Mouse (Mus musculus) midbrain, embryonic 11.5 days (tissue): ENCODE measurements around the gene Tinf2. TPM values are rescaled to one million over a fixed set of nuclear protein-coding genes. Genes with fewer than 3 reads are reported as not detected.

Experiments used
- ATAC-seq: fragments of 200-750 bp; cut with Nextera tagmentation; 2 replicates; pipeline ENCODE4 v1.8.0; 2017; ENCODE audit warnings: moderate TSS enrichment, moderate library complexity; ENCODE audit not compliant: low FRiP score
- DNase-seq: peaks from one replicate; pipeline ENCODE4 v3.0.0; 2015; ENCODE audit warnings: low spot score; ENCODE audit errors: missing footprints
- H3K27ac ChIP-seq: fragments of 300-500 bp; sonication (generic); 2 replicates; pipeline ENCODE4 v1.5.1; 2014; ENCODE audit warnings: low read depth, low read length
- H3K27me3 ChIP-seq: fragments of 300-500 bp; sonication (generic); 2 replicates; pipeline ENCODE4 v1.6.1; 2014; ENCODE audit warnings: mild to moderate bottlenecking, low read length, moderate library complexity, mixed read lengths; ENCODE audit not compliant: control insufficient read depth, insufficient read depth
- H3K36me3 ChIP-seq: fragments of 300-500 bp; sonication (generic); 2 replicates; pipeline ENCODE4 v1.6.1; 2014; ENCODE audit warnings: mild to moderate bottlenecking, low read length, moderate library complexity, mixed read lengths; ENCODE audit not compliant: control insufficient read depth, insufficient read depth
- H3K4me1 ChIP-seq: fragments of 300-500 bp; sonication (generic); 2 replicates; pipeline ENCODE4 v1.6.1; 2014; ENCODE audit warnings: low read length; ENCODE audit not compliant: control insufficient read depth, insufficient read depth
- H3K4me2 ChIP-seq: fragments of 300-500 bp; sonication (generic); 2 replicates; pipeline ENCODE4 v1.6.1; 2014; ENCODE audit warnings: mild to moderate bottlenecking, moderate library complexity
- H3K4me3 ChIP-seq: fragments of 300-500 bp; sonication (generic); 2 replicates; pipeline ENCODE4 v1.5.1; 2014; ENCODE audit warnings: low read depth, low read length
- H3K9ac ChIP-seq: fragments of 300-500 bp; sonication (generic); 2 replicates; pipeline ENCODE4 v1.6.1; 2014; ENCODE audit warnings: low read length
- H3K9me3 ChIP-seq: fragments of 300-500 bp; sonication (generic); 2 replicates; pipeline ENCODE4 v1.6.1; 2016; ENCODE audit warnings: low read length; ENCODE audit not compliant: control insufficient read depth
- WGBS: fragments of 180-500 bp; shearing (Covaris S2); extraction: QIAGEN DNeasy Blood & Tissue Kit; methylation state at CpG from one replicate; pipeline ENCODE4 v1.1.7; 2014; 5-methylcytosine and 5-hydroxymethylcytosine counted together
- polyA plus RNA-seq: library from polyadenylated mRNA; unstranded; fragments of >200 nt; fragmentation: Nextera tagmentation; extraction: Ambion mirVana; gene quantifications from 2 replicates; pipeline ENCODE4 v1.2.1, GENCODE M21; 2014

Tinf2 gene
- polyA plus RNA-seq, 1 experiment from 2014 or later, result 62.6 TPM

- no peaks in the 10 kb centered on the region for H3K9me3 ChIP-seq
- H3K27me3 ChIP-seq, result no peaks in the 10 kb centered on the region
- 4% methylated on average over 23 of the region's 23 CpGs for WGBS
- ATAC-seq (peak; percentile 79), DNase-seq (no peak)
- peaks cover 26% of the 10 kb centered on the region for H3K36me3 ChIP-seq
- H3K4me2 ChIP-seq, result peak overlapping the region; percentile 96
- H3K4me1 ChIP-seq, result peaks cover 13% of the 10 kb centered on the region
- H3K27ac ChIP-seq, result peak overlapping the region; percentile 55; the same call in 1 of the 2 replicates
- H3K4me3 ChIP-seq, result peak overlapping the region; percentile 61
- H3K9ac ChIP-seq, result peak overlapping the region; percentile 78
Observed at GRCm38 (mm10) chr14:55634874-55635522, 46.6 kb downstream of the Tinf2 start.

GRCm38 (mm10) chr14:55629312-55629711, 52.3 kb downstream of the Tinf2 start:
- no peak overlapping the region for H3K9ac ChIP-seq
- peaks cover 41% of the 10 kb centered on the region for H3K36me3 ChIP-seq
- no peaks in the 10 kb centered on the region for H3K9me3 ChIP-seq
- 57% methylated on average over 5 of the region's 5 CpGs for WGBS
- H3K27me3 ChIP-seq, result no peaks in the 10 kb centered on the region
- H3K4me2 ChIP-seq, result no peak overlapping the region
- H3K4me1 ChIP-seq, result peaks cover 2% of the 10 kb centered on the region; the same call in 1 of the 2 replicates
- no peak overlapping the region for H3K27ac ChIP-seq
- DNase-seq (peak; percentile 88), ATAC-seq (no peak)
- H3K4me3 ChIP-seq, result no peak overlapping the region

DNA sequence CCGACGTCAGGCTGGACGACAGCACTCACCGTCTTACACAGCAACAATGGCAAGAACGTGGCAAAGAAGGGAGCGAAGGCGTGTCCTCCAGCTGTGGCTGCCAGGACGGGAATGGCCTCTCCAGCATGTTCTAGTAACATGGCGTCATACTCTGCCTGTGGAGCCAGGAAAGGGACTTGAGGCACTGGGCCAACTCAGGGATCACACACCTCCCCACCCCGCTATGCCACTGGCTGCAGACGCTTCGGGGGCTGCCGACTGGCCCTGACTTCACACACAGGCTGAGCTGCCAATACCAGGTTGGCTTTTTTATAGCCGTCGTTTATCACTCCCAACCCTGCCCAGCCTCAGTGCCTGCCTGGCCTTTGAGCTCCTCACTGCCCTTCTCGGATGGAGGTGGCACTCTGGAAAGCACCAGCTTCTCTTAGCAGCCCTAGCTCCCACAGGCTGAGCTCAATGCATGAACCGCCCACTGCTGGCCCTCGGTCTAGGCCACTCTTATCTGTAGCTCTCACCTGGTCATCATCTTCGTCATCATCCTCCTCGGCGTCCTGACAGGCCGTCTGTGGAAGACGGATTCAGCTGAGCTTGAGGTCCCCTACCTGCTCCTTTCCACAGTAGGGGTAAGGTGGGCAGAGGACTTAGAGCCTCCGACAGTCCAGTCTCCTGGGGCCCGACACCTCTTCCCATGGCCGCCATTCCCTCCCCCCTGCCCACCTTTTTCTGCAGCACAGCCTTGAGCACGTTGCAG, 53.4 kb downstream of the Tinf2 start:
- DNase-seq (peak; percentile 61), ATAC-seq (0 out of 2 replicates have a peak, but pooled peaks have one; percentile 6)
- no peak overlapping the region for H3K27ac ChIP-seq
- no peaks in the 10 kb centered on the region for H3K4me1 ChIP-seq
- H3K27me3 ChIP-seq, result no peaks in the 10 kb centered on the region
- no peak overlapping the region for H3K9ac ChIP-seq
- H3K36me3 ChIP-seq, result peaks cover 39% of the 10 kb centered on the region
- H3K9me3 ChIP-seq, result no peaks in the 10 kb centered on the region
- 94% methylated on average over 27 of the region's 27 CpGs for WGBS
- H3K4me2 ChIP-seq, result no peak overlapping the region
- no peak overlapping the region for H3K4me3 ChIP-seq

Other genes with a start within 250 kb of the Tinf2 start
- gene Dhrs4, start 203.1 kb downstream of the Tinf2 start, polyA plus RNA-seq, result 33.9 and 34.8 TPM in 2 replicates
- gene Carmil3, start 191.2 kb downstream of the Tinf2 start, polyA plus RNA-seq, result 8.6 and 9.7 TPM in 2 replicates
- gene Cpne6, start 171.4 kb downstream of the Tinf2 start, polyA plus RNA-seq, result 0.23 and 0.26 TPM in 2 replicates
- gene Nrl, start 156.8 kb downstream of the Tinf2 start, polyA plus RNA-seq, result not detected in 2 replicates
- 10.0 and 10.7 TPM in 2 replicates for gene Pck2, start 141.6 kb downstream of the Tinf2 start, polyA plus RNA-seq
- 76.4 and 85.4 TPM in 2 replicates for gene Dcaf11, start 121.8 kb downstream of the Tinf2 start, polyA plus RNA-seq
- 0.92 TPM in 1 of 2 replicates, not detected in the other for gene A730061H03Rik, start 121.4 kb downstream of the Tinf2 start, polyA plus RNA-seq
- gene Fitm1, start 106.2 kb downstream of the Tinf2 start, polyA plus RNA-seq, result not detected in 2 replicates
- gene Psme1, start 103.7 kb downstream of the Tinf2 start, polyA plus RNA-seq, result 111 and 114 TPM in 2 replicates
- gene Emc9, start 96.5 kb downstream of the Tinf2 start, polyA plus RNA-seq, result 8.1 and 8.4 TPM in 2 replicates
- gene Psme2, start 90.7 kb downstream of the Tinf2 start, polyA plus RNA-seq, result 189 and 202 TPM in 2 replicates
- 8.2 and 9.8 TPM in 2 replicates for gene Rnf31, start 90.1 kb downstream of the Tinf2 start, polyA plus RNA-seq
- gene Irf9, start 78.2 kb downstream of the Tinf2 start, polyA plus RNA-seq, result 5.8 and 6.3 TPM in 2 replicates
- gene Rec8, start 63.8 kb downstream of the Tinf2 start, polyA plus RNA-seq, result 2.6 and 3.5 TPM in 2 replicates
- 69.3 and 80.6 TPM in 2 replicates for gene Ipo4, start 45.9 kb downstream of the Tinf2 start, polyA plus RNA-seq
- gene Gm49378, start 43.9 kb downstream of the Tinf2 start, polyA plus RNA-seq, result 1.8 and 2.6 TPM in 2 replicates
- 56.6 and 58.1 TPM in 2 replicates for gene Tm9sf1, start 38.0 kb downstream of the Tinf2 start, polyA plus RNA-seq
- gene Tssk4, start 31.6 kb downstream of the Tinf2 start, polyA plus RNA-seq, result 0.87 and 1.1 TPM in 2 replicates
- gene Mdp1, start 21.3 kb downstream of the Tinf2 start, polyA plus RNA-seq, result 61.9 and 66.2 TPM in 2 replicates
- gene Gmpr2, start 9.9 kb downstream of the Tinf2 start, polyA plus RNA-seq, result 55.4 and 61.8 TPM in 2 replicates
- 595 and 615 TPM in 2 replicates for gene Nedd8, start 9.7 kb downstream of the Tinf2 start, polyA plus RNA-seq
- gene Tgm1, start 32.1 kb upstream of the Tinf2 start, polyA plus RNA-seq, result 0.27 and 0.59 TPM in 2 replicates
- 22.0 TPM in 2 replicates for gene Rabggta, start 40.4 kb upstream of the Tinf2 start, polyA plus RNA-seq
- 69.5 and 70.5 TPM in 2 replicates for gene Dhrs1, start 63.9 kb upstream of the Tinf2 start, polyA plus RNA-seq
- gene Nop9, start 63.9 kb upstream of the Tinf2 start, polyA plus RNA-seq, result 46.2 and 47.4 TPM in 2 replicates
- 0.18 and 0.22 TPM in 2 replicates for gene Cideb, start 76.6 kb upstream of the Tinf2 start, polyA plus RNA-seq
- 0.12 and 0.40 TPM in 2 replicates for gene Ltb4r2, start 79.6 kb upstream of the Tinf2 start, polyA plus RNA-seq
- gene Ltb4r1, start 84.1 kb upstream of the Tinf2 start, polyA plus RNA-seq, result not detected in 2 replicates
- 4.9 and 5.8 TPM in 2 replicates for gene Adcy4, start 102.3 kb upstream of the Tinf2 start, polyA plus RNA-seq
- gene Ripk3, start 107.0 kb upstream of the Tinf2 start, polyA plus RNA-seq, result 4.0 and 4.5 TPM in 2 replicates
- 9.9 and 11.5 TPM in 2 replicates for gene Nfatc4, start 141.3 kb upstream of the Tinf2 start, polyA plus RNA-seq
- gene Nynrin, start 172.2 kb upstream of the Tinf2 start, polyA plus RNA-seq, result 10.7 and 12.0 TPM in 2 replicates
- gene Cbln3, start 202.6 kb upstream of the Tinf2 start, polyA plus RNA-seq, result 0.03 and 0.23 TPM in 2 replicates
- gene Khnyn, start 203.1 kb upstream of the Tinf2 start, polyA plus RNA-seq, result 8.5 and 8.7 TPM in 2 replicates
- gene Sdr39u1, start 218.5 kb upstream of the Tinf2 start, polyA plus RNA-seq, result 25.0 and 27.8 TPM in 2 replicates